Mouse (Mus musculus): ENCODE measurements around the gene Ankrd31. TPM values are rescaled to one million over a fixed set of nuclear protein-coding genes. Genes with fewer than 3 reads are reported as not detected.
"Not testable (repeated sequence)": the region's sequence is repeated elsewhere in the genome, so short reads cannot be mapped to it uniquely, and the experiment has no call there.

Ankrd31 gene
- total RNA-seq, 2 experiments from 2014 or later = 0.46 to 0.47 TPM

DNA sequence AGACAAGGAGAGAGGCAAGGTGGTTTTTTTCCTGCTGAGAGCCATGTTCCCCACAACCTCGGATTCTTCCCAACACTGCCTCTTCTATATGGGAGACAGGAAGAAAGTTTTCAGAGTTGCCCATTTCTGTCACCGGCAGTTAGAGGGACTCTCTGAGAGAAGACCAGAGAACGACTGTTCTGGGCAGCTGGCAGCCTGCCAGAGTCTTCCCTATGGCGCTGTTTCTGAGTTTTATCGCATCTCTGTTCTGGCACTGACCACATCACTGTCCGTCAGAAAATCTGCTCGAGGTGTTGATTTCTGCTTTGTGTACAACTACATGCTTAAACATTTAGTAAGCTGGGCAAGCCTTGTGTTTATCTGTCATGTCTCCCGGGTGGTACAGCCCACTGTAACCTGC, 185.3 kb downstream of the Ankrd31 start:
- TF ChIP-seq CTCF (conservative IDR thresholded peaks at IDR 0.05) = no peak
- no peak overlapping the region; the same call in 1 of the 2 replicates for H3K27ac ChIP-seq
- H3K4me3 ChIP-seq = no peak overlapping the region
- DNase-seq (ENCODE audit: low spot score in 2 of 2) = no peak

DNA sequence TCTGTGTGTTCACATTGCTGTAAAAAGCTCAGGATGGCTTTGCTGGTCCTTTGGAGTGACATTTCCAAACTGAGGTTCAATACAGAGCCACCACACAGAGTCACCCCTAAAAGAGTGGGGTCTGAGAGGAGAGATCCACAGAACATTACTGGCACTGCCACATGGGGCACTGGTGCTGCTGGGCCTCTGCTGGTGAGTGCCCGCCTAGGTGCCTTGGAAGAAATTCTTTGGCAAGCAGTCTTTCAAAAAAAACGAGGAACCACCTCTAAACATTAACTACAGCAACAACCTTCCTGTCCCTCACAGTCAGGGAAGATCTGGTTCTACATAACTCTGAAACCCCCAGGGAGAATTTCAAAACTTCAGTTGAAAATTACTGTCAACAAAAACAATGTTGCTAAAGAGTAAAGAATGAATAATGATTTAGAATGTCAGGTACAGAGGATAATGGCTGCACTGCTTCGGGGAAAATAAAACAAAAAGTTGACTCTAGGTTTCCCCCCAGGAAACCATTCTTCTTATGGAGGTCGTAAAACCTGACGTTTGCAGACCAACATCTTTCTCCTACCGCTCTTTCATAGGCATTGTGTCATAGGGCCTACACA, 188.2 kb downstream of the Ankrd31 start:
- no peak for TF ChIP-seq CTCF (conservative IDR thresholded peaks at IDR 0.05)
- no peak overlapping the region for H3K4me3 ChIP-seq

GRCm38 (mm10) chr13:96937059-96937558, 189.0 kb downstream of the Ankrd31 start:
- H3K4me3 ChIP-seq = no peak overlapping the region
- peak; percentile 11; the same call in 1 of the 2 replicates for TF ChIP-seq CTCF (conservative IDR thresholded peaks at IDR 0.05)
- H3K27ac ChIP-seq = no peak overlapping the region
- no peak for DNase-seq (ENCODE audit: low spot score in 2 of 2)

More for the DNA sequence above, 188.2 kb downstream of the Ankrd31 start:
- no peak overlapping the region for H3K27ac ChIP-seq
- DNase-seq (ENCODE audit: low spot score in 2 of 2) = no peak

- TF ChIP-seq CTCF (conservative IDR thresholded peaks at IDR 0.05) = no peak
- Histone ChIP-seq H3K4me3 (no peak overlapping the region), H3K27ac (no peak overlapping the region)
- DNase-seq (ENCODE audit: low spot score in 2 of 2) = no peak
These were observed 191.6 kb downstream of the Ankrd31 start for GRCm38 (mm10) chr13:96939680-96940079.

GRCm38 (mm10) chr13:96941481-96941880, 193.4 kb downstream of the Ankrd31 start:
- not testable (repeated sequence) for DNase-seq (ENCODE audit: low spot score in 2 of 2); H3K4me3 ChIP-seq; H3K27ac ChIP-seq

DNA sequence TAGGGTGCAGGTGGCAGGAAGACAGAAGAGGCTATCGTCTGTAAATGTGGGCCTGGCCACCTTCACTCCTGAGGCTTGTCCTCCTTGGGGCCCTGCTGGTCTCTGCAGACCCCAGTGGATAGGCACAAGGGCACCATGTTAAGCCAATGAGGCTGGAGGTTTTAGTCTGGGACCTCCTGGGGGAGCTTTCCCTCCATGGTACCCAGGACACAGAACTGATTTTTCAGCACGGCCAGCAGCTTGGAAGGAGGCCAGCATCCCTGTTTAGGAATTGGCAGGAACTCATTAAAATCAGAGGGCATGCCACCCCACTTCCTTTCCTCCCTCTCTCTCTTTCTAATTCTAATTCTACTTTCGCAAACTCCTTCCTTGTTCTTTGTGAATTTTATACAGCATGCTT, 195.5 kb downstream of the Ankrd31 start:
- no peak for TF ChIP-seq CTCF (conservative IDR thresholded peaks at IDR 0.05)
- Histone ChIP-seq H3K27ac (peak overlapping the region; percentile 71), H3K4me3 (no peak overlapping the region)
- no peak for DNase-seq (ENCODE audit: low spot score in 2 of 2)

- TF ChIP-seq CTCF (conservative IDR thresholded peaks at IDR 0.05) = no peak
- Histone ChIP-seq H3K27ac (no peak overlapping the region), H3K4me3 (no peak overlapping the region)
- no peak for DNase-seq (ENCODE audit: low spot score in 2 of 2)
These were observed 197.7 kb downstream of the Ankrd31 start for GRCm38 (mm10) chr13:96945748-96946147.

- no peak overlapping the region for H3K4me3 ChIP-seq
- no peak for DNase-seq (ENCODE audit: low spot score in 2 of 2)
- no peak for TF ChIP-seq CTCF (conservative IDR thresholded peaks at IDR 0.05)
- no peak overlapping the region for H3K27ac ChIP-seq
These were observed 199.7 kb downstream of the Ankrd31 start for GRCm38 (mm10) chr13:96947722-96948121.

DNA sequence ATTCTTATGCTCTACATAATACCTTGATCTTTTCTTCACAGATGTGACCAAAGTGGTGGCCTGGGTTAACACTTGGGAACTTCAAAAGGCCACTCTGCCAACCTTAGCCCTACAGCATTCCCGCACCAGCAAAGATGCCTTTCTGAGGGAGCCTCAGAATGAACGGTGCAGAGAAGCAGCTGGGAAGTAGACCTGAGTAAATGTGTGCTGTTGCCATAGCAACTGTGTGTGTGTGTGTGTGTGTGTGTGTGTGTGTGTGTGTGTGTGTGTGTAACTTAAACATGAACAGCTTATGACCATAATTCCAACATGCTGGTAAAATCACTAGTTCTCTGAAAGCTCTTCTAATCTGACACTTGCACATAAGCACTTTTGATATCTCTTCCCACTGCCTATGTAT, 203.8 kb downstream of the Ankrd31 start:
- no peak overlapping the region for H3K27ac ChIP-seq
- DNase-seq (ENCODE audit: low spot score in 2 of 2) = no peak
- TF ChIP-seq CTCF (conservative IDR thresholded peaks at IDR 0.05) = no peak
- H3K4me3 ChIP-seq = no peak overlapping the region

DNA sequence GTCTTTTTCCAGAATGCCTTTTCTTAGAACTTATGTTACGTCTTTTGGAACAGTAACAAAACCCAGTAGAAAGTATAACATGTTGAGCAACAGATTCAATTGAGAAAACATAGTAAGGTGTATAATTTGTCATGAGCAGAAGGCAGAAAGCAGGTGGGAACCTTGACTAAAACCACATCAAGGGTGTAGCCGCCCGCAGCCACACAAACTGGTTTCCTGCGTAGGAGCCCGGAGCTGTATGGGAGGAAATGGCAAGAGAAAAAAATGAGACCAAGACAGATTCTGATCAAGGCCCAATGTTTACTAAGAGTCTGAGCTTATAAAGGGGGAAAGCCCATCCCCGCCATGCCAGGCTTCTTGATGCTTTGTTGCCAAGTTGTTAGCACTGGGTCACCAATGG, 208.4 kb downstream of the Ankrd31 start:
- Histone ChIP-seq H3K4me3 (no peak overlapping the region), H3K27ac (no peak overlapping the region)
- no peak for TF ChIP-seq CTCF (conservative IDR thresholded peaks at IDR 0.05)
- DNase-seq (ENCODE audit: low spot score in 2 of 2) = no peak

Other genes with a start within 250 kb of the Ankrd31 start
- 10 to 100 TPM in 1 of 2 experiments, 1 to 10 TPM in 1; 10.0 to 11.9 TPM for gene Polk, start 205.7 kb upstream of the Ankrd31 start, total RNA-seq (2021)
- gene Col4a3bp, start 205.7 kb upstream of the Ankrd31 start, total RNA-seq (2021) = 10 to 100 TPM; 63.7 to 64.4 TPM
- 100 to 1,000 TPM; 101 to 103 TPM for gene Hmgcr, start 77.3 kb upstream of the Ankrd31 start, total RNA-seq (2021)
- 1 to 10 TPM; 1.8 to 2.1 TPM for gene Gcnt4, start 176.4 kb downstream of the Ankrd31 start, total RNA-seq (2021)